Comparison of ENCODE assay signal across 16 mouse cellular contexts in the genomic region with DNA sequence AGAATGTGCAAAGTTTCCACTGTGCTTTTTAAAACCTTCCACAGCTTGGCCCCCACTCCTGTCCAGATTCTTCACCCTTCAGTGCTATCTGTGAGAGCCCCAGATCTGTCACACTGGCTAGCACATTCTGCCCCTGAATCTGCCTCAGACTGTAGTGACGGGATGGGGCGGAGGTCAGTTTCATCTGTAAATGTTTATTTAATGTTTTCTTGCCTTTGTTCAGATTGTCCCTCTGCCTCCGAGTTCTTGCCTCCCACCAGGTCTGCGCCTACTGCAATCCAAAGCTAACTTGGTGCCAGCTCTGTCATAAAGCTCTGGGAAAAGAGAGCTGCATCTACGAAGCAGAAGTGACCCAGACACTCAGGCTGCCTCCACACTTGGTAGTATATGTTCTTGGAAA.
"Had no signal": no experiment of that assay in that cellular context is flagged by ENCODE, and none has a peak within 500 bp of the region (broad histone marks: within the 10 kb centered on the region; RNA-seq: fewer than 3 reads in every experiment).

No protein-coding gene starts in this region.

- H3K9me3 ChIP-seq: limb, embryonic 12.5 days; liver, embryonic 13.5 days; megakaryocyte, embryonic 14.5 days; midbrain, embryonic 15.5 days; neural tube, embryonic 13.5 days had no signal

- H3K36me3 ChIP-seq: limb, embryonic 12.5 days; liver, embryonic 13.5 days; midbrain, embryonic 15.5 days; neural tube, embryonic 13.5 days had no signal

- ATAC-seq: inflammation-experienced regulatory T-cells, adult 6 months; intestine, postnatal 0 days; liver, postnatal 0 days; midbrain, embryonic 15.5 days had no signal

- H3K4me2 ChIP-seq: limb, embryonic 12.5 days; liver, embryonic 13.5 days; midbrain, embryonic 11.5 days; midbrain, embryonic 15.5 days; neural tube, embryonic 13.5 days had no signal

- H3K27me3 ChIP-seq: limb, embryonic 12.5 days; liver, embryonic 13.5 days; megakaryocyte, embryonic 14.5 days; midbrain, embryonic 15.5 days; neural tube, embryonic 13.5 days had no signal

- DNase-seq: liver; liver, embryonic 13.5 days; liver, postnatal 0 days; right cerebral cortex, adult 18-20 months; right cerebral cortex, postnatal 25 days; thymus, adult 18-20 months; thymus, postnatal 14 days had no signal

- H3K4me3 ChIP-seq: layer of hippocampus, adult 2 months; limb, embryonic 12.5 days; liver, embryonic 13.5 days; megakaryocyte, embryonic 14.5 days; midbrain, embryonic 15.5 days; neural tube, embryonic 13.5 days had no signal

- H3K9ac ChIP-seq: limb, embryonic 12.5 days; liver, embryonic 13.5 days; liver, postnatal 0 days; midbrain, embryonic 15.5 days; neural tube, embryonic 13.5 days had no signal

- H3K27ac ChIP-seq: layer of hippocampus, adult 2 months; limb, embryonic 12.5 days; liver, embryonic 13.5 days; macrophage; midbrain, embryonic 15.5 days; neural tube, embryonic 13.5 days had no signal

- H3K4me1 ChIP-seq: limb, embryonic 12.5 days; liver, embryonic 13.5 days; midbrain, embryonic 15.5 days; neural tube, embryonic 13.5 days had no signal
